In genomic region chr12:86823855-86824589, GRCm38 (mm10) we compare ENCODE assay signal across 7 mouse cellular contexts.
A peak's percentile ranks its signal among the peaks of the same experiment; 100 is the strongest.
DNase-seq lines count a peak whose midpoint lies in the region; ATAC-seq and TF ChIP-seq lines count a peak whose summit lies in the region.

No protein-coding gene starts in this region.

- under 1% methylated on average over 29 of the region's 29 CpGs for WGBS in embryonic facial prominence, embryonic 10.5 days
- 2% methylated on average over 29 of the region's 29 CpGs for WGBS in limb, embryonic 12.5 days
- under 1% methylated on average over 29 of the region's 29 CpGs for WGBS in midbrain, embryonic 13.5 days
- 5% methylated on average over 29 of the region's 29 CpGs for WGBS in small intestine, adult 2 months

- no peak for TF ChIP-seq CTCF in small intestine, adult 2 months (IDR thresholded peaks at IDR 0.05; ENCODE audit: extremely low read depth, insufficient read length, insufficient replicate concordance, low read depth, low read length)

- no peaks in the 10 kb centered on the region for H3K9me3 ChIP-seq in embryonic facial prominence, embryonic 10.5 days
- H3K9me3 ChIP-seq in limb, embryonic 12.5 days: no peaks in the 10 kb centered on the region
- no peaks in the 10 kb centered on the region for H3K9me3 ChIP-seq in midbrain, embryonic 13.5 days

- no peak for TF ChIP-seq POLR2A in small intestine, adult 2 months (IDR thresholded peaks at IDR 0.05; ENCODE audit: low read depth, low read length)

- peak; percentile 93 for DNase-seq in adrenal gland, postnatal 10 days
- DNase-seq in embryonic facial prominence, embryonic 10.5 days (ENCODE audit: low spot score): peak; percentile 93
- peak; percentile 99 for DNase-seq in heart, adult 11 months
- DNase-seq in kidney, adult 11 months: peak; percentile 97

- H3K4me3 ChIP-seq in embryonic facial prominence, embryonic 10.5 days: peak overlapping the region; percentile 47
- peak overlapping the region; percentile 23 for H3K4me3 ChIP-seq in limb, embryonic 12.5 days (replicated peaks)
- peak overlapping the region; percentile 24 for H3K4me3 ChIP-seq in midbrain, embryonic 13.5 days (replicated peaks)
- peak overlapping the region; percentile 44 for H3K4me3 ChIP-seq in small intestine, adult 2 months (ENCODE audit: low read depth, low read length)

- H3K36me3 ChIP-seq in embryonic facial prominence, embryonic 10.5 days (replicated peaks): no peaks in the 10 kb centered on the region
- H3K36me3 ChIP-seq in limb, embryonic 12.5 days: no peaks in the 10 kb centered on the region
- H3K36me3 ChIP-seq in midbrain, embryonic 13.5 days: no peaks in the 10 kb centered on the region
- no peaks in the 10 kb centered on the region for H3K36me3 ChIP-seq in small intestine, adult 2 months (ENCODE audit: control insufficient read depth, insufficient read depth, low read length)

- no peaks in the 10 kb centered on the region for H3K27me3 ChIP-seq in embryonic facial prominence, embryonic 10.5 days (replicated peaks; ENCODE audit: low read depth, poor library complexity, severe bottlenecking)
- H3K27me3 ChIP-seq in limb, embryonic 12.5 days: no peaks in the 10 kb centered on the region
- H3K27me3 ChIP-seq in midbrain, embryonic 13.5 days: no peaks in the 10 kb centered on the region
- H3K27me3 ChIP-seq in small intestine, adult 2 months (ENCODE audit: control insufficient read depth, insufficient read depth, low read length): no peaks in the 10 kb centered on the region

- H3K27ac ChIP-seq in embryonic facial prominence, embryonic 10.5 days (replicated peaks): peak overlapping the region; percentile 94
- peak overlapping the region; percentile 99 for H3K27ac ChIP-seq in limb, embryonic 12.5 days
- H3K27ac ChIP-seq in midbrain, embryonic 13.5 days: peak overlapping the region; percentile 98
- H3K27ac ChIP-seq in small intestine, adult 2 months (ENCODE audit: insufficient read depth, low read depth, low read length): peak overlapping the region; percentile 71

- peak overlapping the region; percentile 52 for H3K4me2 ChIP-seq in limb, embryonic 12.5 days
- H3K4me2 ChIP-seq in midbrain, embryonic 13.5 days (replicated peaks): peak overlapping the region; percentile 47

- peak overlapping the region; percentile 54 for H3K9ac ChIP-seq in limb, embryonic 12.5 days (replicated peaks)
- peak overlapping the region; percentile 63 for H3K9ac ChIP-seq in midbrain, embryonic 13.5 days (replicated peaks)

- peaks cover 61% of the 10 kb centered on the region for H3K4me1 ChIP-seq in embryonic facial prominence, embryonic 10.5 days
- H3K4me1 ChIP-seq in limb, embryonic 12.5 days (replicated peaks): peaks cover 35% of the 10 kb centered on the region
- peaks cover 71% of the 10 kb centered on the region for H3K4me1 ChIP-seq in midbrain, embryonic 13.5 days (replicated peaks)
- H3K4me1 ChIP-seq in small intestine, adult 2 months (ENCODE audit: control insufficient read depth, insufficient read depth, insufficient read length, low read length): peaks cover 18% of the 10 kb centered on the region

- ATAC-seq in limb, embryonic 12.5 days (ENCODE audit: insufficient number of reproducible peaks, insufficient read depth, low FRiP score, low TSS enrichment, low read depth): peak; percentile 90
- peak; percentile 95 for ATAC-seq in midbrain, embryonic 13.5 days

Comparison
In these comparisons a context has a peak if more than half of its experiments do, and no peak if none do; other contexts are left out.
1. Peak in every context shown above with its lines: DNase-seq, ATAC-seq, H3K4me3 ChIP-seq and H3K27ac ChIP-seq.